Mouse (Mus musculus) megakaryocyte, adult 5-6 weeks (primary cell): Measurements from ENCODE around the gene Disp2. TPM values are rescaled to one million over a fixed set of nuclear protein-coding genes. Genes with fewer than 3 reads are reported as not detected.
A peak's percentile ranks its signal among the peaks of the same experiment; 100 is the strongest.

Source experiments
- ATAC-seq: 2 replicates; pipeline ENCODE4 v1.8.0; 2016; ENCODE audit warnings: mild to moderate bottlenecking, inconsistent platforms; ENCODE audit not compliant: poor library complexity, severe bottlenecking
- total RNA-seq, 2 experiments: library from RNA; stranded (forward) in 1 of 2; stranded (reverse) in 1 of 2; fragments of 153-499, 151-499 nt in 1 of 2; fragments of 221-1000, 200-1000 nt in 1 of 2; gene quantifications; 2 replicates each; pipeline versions ENCODE4 v1.2.3 to v1.2.4; 2015 to 2017

Disp2 gene
- total RNA-seq, 2 experiments from 2014 or later = 0.02 TPM; not detected in 1

- ATAC-seq = no peak
These were observed 23.4 kb upstream of the Disp2 start for GRCm38 (mm10) chr2:118756103-118756502.

GRCm38 (mm10) chr2:118759828-118760227 lies 19.7 kb upstream of the Disp2 start:
- ATAC-seq = peak; percentile 79

- no peak for ATAC-seq
These were observed 19.1 kb upstream of the Disp2 start for GRCm38 (mm10) chr2:118760311-118761025.

GRCm38 (mm10) chr2:118761358-118761757 lies 18.2 kb upstream of the Disp2 start:
- no peak for ATAC-seq

GRCm38 (mm10) chr2:118761906-118762783 lies 17.4 kb upstream of the Disp2 start, which contains the start of gene Ccdc9b:
Gene Ccdc9b (minus strand): TSS chr2:118762661.
- peak; percentile 78 for ATAC-seq

GRCm38 (mm10) chr2:118762784-118763148 lies 16.8 kb upstream of the Disp2 start:
- peak; percentile 4; the same call in 1 of the 2 replicates for ATAC-seq

- ATAC-seq = no peak
These were observed 16.1 kb upstream of the Disp2 start for GRCm38 (mm10) chr2:118763469-118763868.

- ATAC-seq = no peak
These were observed 15.3 kb upstream of the Disp2 start for GRCm38 (mm10) chr2:118764094-118764831.

GRCm38 (mm10) chr2:118764875-118765274 lies 14.6 kb upstream of the Disp2 start:
- no peak for ATAC-seq

- no peak for ATAC-seq
These were observed 13.2 kb upstream of the Disp2 start for GRCm38 (mm10) chr2:118766041-118767033.

GRCm38 (mm10) chr2:118772158-118772874 lies 7.2 kb upstream of the Disp2 start, which contains the start of gene Phgr1:
Gene Phgr1 (plus strand): TSS chr2:118772769.
- ATAC-seq = 0 out of 2 replicates have a peak, but pooled peaks have one; percentile 30

- no peak for ATAC-seq
These were observed 5.0 kb upstream of the Disp2 start for GRCm38 (mm10) chr2:118774536-118774935.

- ATAC-seq = no peak
These were observed 4.1 kb upstream of the Disp2 start for GRCm38 (mm10) chr2:118775396-118775795.

- no peak for ATAC-seq
These were observed 3.7 kb upstream of the Disp2 start for GRCm38 (mm10) chr2:118775846-118776245.

- no peak for ATAC-seq
These were observed 3.2 kb upstream of the Disp2 start for GRCm38 (mm10) chr2:118776295-118776694.

- no peak for ATAC-seq
These were observed 1.1 kb upstream of the Disp2 start for GRCm38 (mm10) chr2:118778418-118778817.

GRCm38 (mm10) chr2:118779065-118779464 lies 454 bp upstream of the Disp2 start:
- no peak for ATAC-seq

- ATAC-seq = no peak
These were observed 1.6 kb downstream of the Disp2 start for GRCm38 (mm10) chr2:118781115-118781514.

- ATAC-seq = no peak
These were observed 2.8 kb downstream of the Disp2 start for GRCm38 (mm10) chr2:118782303-118782702.
